Mouse (Mus musculus): ENCODE measurements around the gene Gm20422.

DNA sequence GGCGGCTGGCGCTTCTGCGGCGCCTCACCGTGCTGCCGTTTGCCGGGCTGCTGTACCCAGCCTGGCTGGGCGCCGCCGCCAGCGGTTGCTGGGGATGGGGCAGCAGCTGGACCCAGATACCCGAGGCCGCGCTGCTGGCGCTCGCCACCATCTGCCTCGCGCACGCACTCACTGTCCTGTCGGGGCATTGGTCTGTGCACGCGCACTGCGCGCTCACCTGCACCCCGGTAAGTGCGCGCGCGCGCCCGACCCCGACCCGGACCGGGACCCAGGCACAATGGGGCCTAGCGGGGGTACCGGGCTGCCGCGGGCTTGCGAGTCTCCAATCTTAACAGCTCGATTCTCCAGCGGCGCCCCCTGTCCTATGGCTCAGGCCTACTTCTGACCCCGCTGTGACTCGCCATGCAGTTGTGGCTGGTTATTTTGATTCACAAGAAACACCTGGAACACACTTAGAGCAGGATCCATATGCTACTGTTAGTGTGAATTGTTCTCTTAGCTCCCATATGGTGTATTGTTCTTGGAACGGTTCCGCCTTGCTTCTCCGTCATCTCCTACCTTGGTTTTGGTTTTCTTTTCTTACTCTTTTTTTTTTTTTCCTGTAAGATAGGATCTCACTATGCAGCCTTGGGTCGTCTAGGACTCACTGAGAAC lies 16.9 kb upstream of the Gm20422 start:
- TF ChIP-seq POLR2A (IDR thresholded peaks at IDR 0.05; ENCODE audit: insufficient read depth, low read length) (no peak), EP300 (IDR thresholded peaks at IDR 0.05; ENCODE audit: insufficient read depth, low read depth, low read length) (no peak)

Measured in ES-Bruce4 (cell line).